Mouse (Mus musculus) thymus, postnatal 0 days (tissue): ENCODE data around the gene Lmod2. TPM values are rescaled to one million over a fixed set of nuclear protein-coding genes. Genes with fewer than 3 reads are reported as not detected.

ENCODE experiments used
- DNase-seq: peaks from one replicate; pipeline ENCODE4 v3.0.0-alpha.2; 2015; ENCODE audit warnings: low spot score
- polyA plus RNA-seq: library from polyadenylated mRNA; unstranded; fragments of >200 nt; fragmentation: Nextera tagmentation; extraction: Ambion mirVana; gene quantifications from 2 replicates; pipeline ENCODE4 v1.2.1, GENCODE M21; 2015

The Lmod2 gene
- polyA plus RNA-seq, 1 experiment from 2014 or later: 0.07 TPM

- DNase-seq: no peak
These were observed 43.7 kb downstream of the Lmod2 start for GRCm38 (mm10) chr6:24641286-24641685.

- no peak for DNase-seq
These were observed 44.6 kb downstream of the Lmod2 start for GRCm38 (mm10) chr6:24642161-24642560.

GRCm38 (mm10) chr6:24642960-24643359, 45.4 kb downstream of the Lmod2 start:
- DNase-seq: no peak

- DNase-seq: no peak
These were observed 47.9 kb downstream of the Lmod2 start for GRCm38 (mm10) chr6:24645346-24646053.

- DNase-seq: no peak
These were observed 49.6 kb downstream of the Lmod2 start for GRCm38 (mm10) chr6:24647103-24647691.

GRCm38 (mm10) chr6:24648403-24648802, 50.8 kb downstream of the Lmod2 start:
- DNase-seq: no peak

GRCm38 (mm10) chr6:24650719-24651118, 53.2 kb downstream of the Lmod2 start:
- DNase-seq: no peak

- DNase-seq: no peak
These were observed 54.0 kb downstream of the Lmod2 start for GRCm38 (mm10) chr6:24651538-24651937.

Other genes starting within 250 kb of the Lmod2 start
- gene Iqub, start 82.7 kb upstream of the Lmod2 start, polyA plus RNA-seq: 0.08 and 0.16 TPM in 2 replicates
- 348 and 373 TPM in 2 replicates for gene Ndufa5, start 69.7 kb upstream of the Lmod2 start, polyA plus RNA-seq
- 0.07 TPM in 1 of 2 replicates, not detected in the other for gene Asb15, start 69.6 kb upstream of the Lmod2 start, polyA plus RNA-seq
- gene Wasl, start 67.2 kb downstream of the Lmod2 start, polyA plus RNA-seq: 41.3 and 50.7 TPM in 2 replicates
- gene Hyal6, start 135.5 kb downstream of the Lmod2 start, polyA plus RNA-seq: not detected in 2 replicates
- gene Hyal4, start 150.6 kb downstream of the Lmod2 start, polyA plus RNA-seq: not detected in 2 replicates
- gene Spam1, start 193.4 kb downstream of the Lmod2 start, polyA plus RNA-seq: not detected in 2 replicates